Comparison of ENCODE assay signal across 8 mouse cellular contexts in genomic region chr12:86832551-86833182, GRCm38 (mm10). TPM values are rescaled to one million over a fixed set of nuclear protein-coding genes. Genes with fewer than 3 reads are reported as not detected.
DNase-seq lines count a peak whose midpoint lies in the region; ATAC-seq and TF ChIP-seq lines count a peak whose summit lies in the region.

No protein-coding gene starts in this region.

- no peak for ATAC-seq in lung, embryonic 14.5 days (ENCODE audit: insufficient read depth)
- ATAC-seq in intestine, embryonic 14.5 days (replicated peaks; ENCODE audit: low FRiP score, low TSS enrichment, low read depth), result no peak
- ATAC-seq in midbrain, postnatal 0 days (ENCODE audit: low FRiP score), result 0 out of 2 replicates have a peak, but pooled peaks have one; percentile 10
- no peak for ATAC-seq in megakaryocyte-erythroid progenitor cell, adult 5-6 weeks (replicated peaks; ENCODE audit: low FRiP score, low TSS enrichment, poor library complexity, severe bottlenecking)

- H3K9ac ChIP-seq in lung, embryonic 14.5 days, result peak overlapping the region; percentile 43
- H3K9ac ChIP-seq in intestine, embryonic 14.5 days (ENCODE audit: low read length), result 0 out of 2 replicates have a peak overlapping the region, but pooled peaks have one; percentile 37
- H3K9ac ChIP-seq in midbrain, postnatal 0 days (replicated peaks; ENCODE audit: low read length, poor library complexity, severe bottlenecking), result 0 out of 2 replicates have a peak overlapping the region, but pooled peaks have one; percentile 29

- peak overlapping the region; percentile 85; the same call in 1 of the 2 replicates for H3K27ac ChIP-seq in lung, embryonic 14.5 days (ENCODE audit: low read depth)
- H3K27ac ChIP-seq in embryonic fibroblast, embryonic 13.5 days (ENCODE audit: insufficient read depth, low read length), result peak overlapping the region; percentile 98
- peak overlapping the region; percentile 62; the same call in 1 of the 2 replicates for H3K27ac ChIP-seq in intestine, embryonic 14.5 days (ENCODE audit: low read depth)
- H3K27ac ChIP-seq in midbrain, postnatal 0 days (ENCODE audit: low read depth, low read length), result no peak overlapping the region

- no peak for TF ChIP-seq POLR2A in embryonic fibroblast, embryonic 13.5 days (IDR thresholded peaks at IDR 0.05; ENCODE audit: low read depth, low read length)

- WGBS in lung, embryonic 14.5 days, result 45% methylated on average over 11 of the region's 11 CpGs
- 66% methylated on average over 11 of the region's 11 CpGs for WGBS in intestine, embryonic 14.5 days
- WGBS in midbrain, postnatal 0 days, result 56% methylated on average over 11 of the region's 11 CpGs

- no peak for DNase-seq in lung, embryonic 14.5 days
- DNase-seq in lung, postnatal 10 days, result no peak
- DNase-seq in intestine, embryonic 14.5 days (ENCODE audit: low spot score), result no peak
- no peak for DNase-seq in midbrain, postnatal 0 days (ENCODE audit: low spot score)
- DNase-seq in cerebellum, adult 11-12 months, result no peak
- DNase-seq in right cerebral cortex, postnatal 10 days (ENCODE audit: low spot score in 2 of 2), result no peak

- no peaks in the 10 kb centered on the region for H3K36me3 ChIP-seq in lung, embryonic 14.5 days (ENCODE audit: insufficient read depth)
- no peaks in the 10 kb centered on the region for H3K36me3 ChIP-seq in intestine, embryonic 14.5 days (ENCODE audit: control insufficient read depth, insufficient read depth, low read length)
- H3K36me3 ChIP-seq in midbrain, postnatal 0 days (ENCODE audit: insufficient read depth, low read length), result no peaks in the 10 kb centered on the region

- H3K9me3 ChIP-seq in lung, embryonic 14.5 days (ENCODE audit: low read depth, low read length), result no peaks in the 10 kb centered on the region
- no peaks in the 10 kb centered on the region for H3K9me3 ChIP-seq in intestine, embryonic 14.5 days (ENCODE audit: control insufficient read depth, low read length)
- H3K9me3 ChIP-seq in midbrain, postnatal 0 days (ENCODE audit: low read length), result no peaks in the 10 kb centered on the region

- H3K4me3 ChIP-seq in lung, embryonic 14.5 days (ENCODE audit: low read depth, low read length), result no peak overlapping the region
- no peak overlapping the region for H3K4me3 ChIP-seq in embryonic fibroblast, embryonic 13.5 days (ENCODE audit: insufficient read depth, low read length)
- no peak overlapping the region for H3K4me3 ChIP-seq in intestine, embryonic 14.5 days (ENCODE audit: low read depth, low read length)
- no peak overlapping the region for H3K4me3 ChIP-seq in midbrain, postnatal 0 days (ENCODE audit: low read depth, low read length)

- H3K4me1 ChIP-seq in lung, embryonic 14.5 days (ENCODE audit: insufficient read depth), result peaks cover 36% of the 10 kb centered on the region
- peaks cover 22% of the 10 kb centered on the region for H3K4me1 ChIP-seq in embryonic fibroblast, embryonic 13.5 days (ENCODE audit: control insufficient read depth, insufficient read depth, low read length)
- H3K4me1 ChIP-seq in intestine, embryonic 14.5 days (replicated peaks; ENCODE audit: control insufficient read depth, insufficient read depth, low read length), result peaks cover 23% of the 10 kb centered on the region
- H3K4me1 ChIP-seq in midbrain, postnatal 0 days (ENCODE audit: insufficient read depth, low read length), result peaks cover 14% of the 10 kb centered on the region

- no peak for TF ChIP-seq CTCF in lung, embryonic 14.5 days (IDR thresholded peaks at IDR 0.05; ENCODE audit: low read depth)
- TF ChIP-seq CTCF in embryonic fibroblast, embryonic 13.5 days (IDR thresholded peaks at IDR 0.05; ENCODE audit: borderline replicate concordance, insufficient read depth, low read length), result no peak
- TF ChIP-seq CTCF in midbrain, postnatal 0 days (IDR thresholded peaks at IDR 0.05), result no peak

- H3K27me3 ChIP-seq in lung, embryonic 14.5 days (ENCODE audit: insufficient read depth, low read length), result no peaks in the 10 kb centered on the region
- no peaks in the 10 kb centered on the region for H3K27me3 ChIP-seq in intestine, embryonic 14.5 days (replicated peaks; ENCODE audit: control insufficient read depth, insufficient read depth, low read length)
- no peaks in the 10 kb centered on the region for H3K27me3 ChIP-seq in midbrain, postnatal 0 days (ENCODE audit: insufficient read depth, low read length)

- H3K4me2 ChIP-seq in lung, embryonic 14.5 days, result peak overlapping the region; percentile 50
- peak overlapping the region; percentile 48 for H3K4me2 ChIP-seq in intestine, embryonic 14.5 days (ENCODE audit: low read length)
- no peak overlapping the region; the same call in 1 of the 2 replicates for H3K4me2 ChIP-seq in midbrain, postnatal 0 days (ENCODE audit: low read depth, low read length, poor library complexity, severe bottlenecking)

RNA-seq across cellular contexts. Expression of gene Irf2bpl, which starts 51.9 kb away (rescaled TPM):
- 44.6 and 44.8 TPM in 2 replicates for polyA plus RNA-seq in lung, embryonic 14.5 days (2014; fragmentation: Nextera tagmentation; extraction: Ambion mirVana)
- 36.4 and 39.1 TPM in 2 replicates for polyA plus RNA-seq in embryonic fibroblast, embryonic 13.5 days (2011; ENCODE audit: insufficient read length, low read depth, missing spikeins)
- polyA plus RNA-seq in intestine, embryonic 14.5 days (2014; fragmentation: Nextera tagmentation; extraction: Ambion mirVana), result 16.3 and 18.4 TPM in 2 replicates
- 171 and 191 TPM in 2 replicates for total RNA-seq in midbrain, postnatal 0 days (2014; rRNA removed)
- 74.2 and 86.2 TPM in 2 replicates for polyA plus RNA-seq in midbrain, postnatal 0 days (2015; fragmentation: Nextera tagmentation; extraction: Ambion mirVana)
- 0.76 and 0.94 TPM in 2 replicates for total RNA-seq in megakaryocyte-erythroid progenitor cell, adult 5-6 weeks (2014; fragmentation: Nextera tagmentation)
- 1.1 and 2.7 TPM in 2 replicates for total RNA-seq in megakaryocyte-erythroid progenitor cell, adult 5-6 weeks (2017)
